Mouse (Mus musculus) natural killer cell, adult 2 months (primary cell): ENCODE data around the gene Atp13a3.

Experiments
- DNase-seq, 2 experiments: peaks; one replicate each; pipeline ENCODE4 v3.0.0; 2022; ENCODE audit warnings: low spot score in 2 of 2

The Atp13a3 gene

GRCm38 (mm10) chr16:30314236-30314635 lies 91.5 kb downstream of the Atp13a3 start:
- DNase-seq = no peak

GRCm38 (mm10) chr16:30310647-30311046 lies 95.1 kb downstream of the Atp13a3 start, which contains the start of gene Gp5:
TSS of gene Gp5 (minus strand) at chr16:30310779.
- DNase-seq = no peak

GRCm38 (mm10) chr16:30310171-30310515 lies 95.6 kb downstream of the Atp13a3 start:
- no peak for DNase-seq

GRCm38 (mm10) chr16:30309395-30310170 lies 96.2 kb downstream of the Atp13a3 start:
- no peak for DNase-seq

GRCm38 (mm10) chr16:30308616-30309394 lies 97.0 kb downstream of the Atp13a3 start:
- peak in 1 of 2 experiments; percentile 13 for DNase-seq

- no peak for DNase-seq
Observed at GRCm38 (mm10) chr16:30307961-30308615, 97.7 kb downstream of the Atp13a3 start.

- no peak for DNase-seq
Observed at GRCm38 (mm10) chr16:30307306-30307705, 98.5 kb downstream of the Atp13a3 start.

GRCm38 (mm10) chr16:30306102-30306501 lies 99.7 kb downstream of the Atp13a3 start:
- no peak for DNase-seq

- no peak for DNase-seq
Observed at GRCm38 (mm10) chr16:30304236-30304635, 101.5 kb downstream of the Atp13a3 start.

GRCm38 (mm10) chr16:30303411-30303810 lies 102.4 kb downstream of the Atp13a3 start:
- no peak for DNase-seq

GRCm38 (mm10) chr16:30302686-30303085 lies 103.1 kb downstream of the Atp13a3 start:
- DNase-seq = no peak

GRCm38 (mm10) chr16:30299711-30300277 lies 106.0 kb downstream of the Atp13a3 start:
- DNase-seq = no peak

GRCm38 (mm10) chr16:30297450-30297849 lies 108.3 kb downstream of the Atp13a3 start:
- DNase-seq = no peak

GRCm38 (mm10) chr16:30296601-30297275 lies 109.0 kb downstream of the Atp13a3 start:
- DNase-seq = no peak

GRCm38 (mm10) chr16:30295106-30295505 lies 110.7 kb downstream of the Atp13a3 start:
- DNase-seq = no peak

- DNase-seq = no peak
Observed at GRCm38 (mm10) chr16:30290436-30290835, 115.3 kb downstream of the Atp13a3 start.

- no peak for DNase-seq
Observed at GRCm38 (mm10) chr16:30285701-30286100, 120.1 kb downstream of the Atp13a3 start.

- DNase-seq = peak in 1 of 2 experiments; percentile 28
Observed at GRCm38 (mm10) chr16:30283743-30284337, 121.9 kb downstream of the Atp13a3 start.

GRCm38 (mm10) chr16:30282844-30283495 lies 122.8 kb downstream of the Atp13a3 start, which contains the start of gene Lrrc15:
TSS of gene Lrrc15 (minus strand) at chr16:30283256.
- no peak for DNase-seq

GRCm38 (mm10) chr16:30280676-30281297 lies 125.0 kb downstream of the Atp13a3 start:
- DNase-seq = no peak
